Comparison of ENCODE assay signal across 23 mouse cellular contexts in the genomic region with DNA sequence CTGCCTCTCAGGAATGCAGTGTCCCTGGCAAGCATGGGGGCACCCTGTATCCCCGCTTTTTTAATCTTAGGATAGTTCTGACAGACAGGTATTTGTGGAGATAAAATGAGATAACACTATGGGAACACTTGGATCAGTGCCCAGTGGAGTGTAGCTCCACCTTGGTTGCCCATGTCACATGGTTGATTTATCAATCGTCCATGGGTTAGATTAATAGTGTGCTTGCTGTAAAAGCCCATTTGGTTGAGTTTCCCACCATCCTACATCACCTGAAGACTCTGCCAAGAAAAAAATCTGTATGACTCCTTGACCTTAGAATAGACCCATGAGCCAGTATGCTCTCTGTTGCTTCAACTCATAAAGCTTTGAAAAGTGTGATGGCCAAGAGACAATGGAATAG. TPM values are rescaled to one million over a fixed set of nuclear protein-coding genes. Genes with fewer than 3 reads are reported as not detected.
DNase-seq lines count a peak whose midpoint lies in the region; ATAC-seq and TF ChIP-seq lines count a peak whose summit lies in the region.
"Had no signal": no experiment of that assay in that cellular context is flagged by ENCODE, and none has a peak within 500 bp of the region (broad histone marks: within the 10 kb centered on the region; RNA-seq: fewer than 3 reads in every experiment).

No protein-coding gene starts in this region.

- 0 out of 2 replicates have a peak overlapping the region, but pooled peaks have one; percentile 3 for H3K27ac ChIP-seq in heart, embryonic 16.5 days (ENCODE audit: low read length)
- H3K27ac ChIP-seq in heart, embryonic 10.5 days: no peak overlapping the region
- no peak overlapping the region for H3K27ac ChIP-seq in intestine, embryonic 15.5 days
- H3K27ac ChIP-seq in intestine, embryonic 16.5 days (ENCODE audit: low read length): peak overlapping the region; percentile 18; the same call in 1 of the 2 replicates
- peak overlapping the region; percentile 62 for H3K27ac ChIP-seq in small intestine, adult 2 months (ENCODE audit: insufficient read depth, low read depth, low read length)
- H3K27ac ChIP-seq: embryonic facial prominence, embryonic 13.5 days; embryonic facial prominence, embryonic 15.5 days; forebrain, embryonic 10.5 days; forebrain, embryonic 12.5 days had no signal

- H3K9ac ChIP-seq in heart, embryonic 16.5 days (ENCODE audit: low read length): no peak overlapping the region
- H3K9ac ChIP-seq in intestine, embryonic 15.5 days: no peak overlapping the region
- H3K9ac ChIP-seq in intestine, embryonic 16.5 days (ENCODE audit: low read depth, low read length): no peak overlapping the region
- H3K9ac ChIP-seq: embryonic facial prominence, embryonic 13.5 days; embryonic facial prominence, embryonic 15.5 days; forebrain, embryonic 12.5 days had no signal

- no peaks in the 10 kb centered on the region for H3K27me3 ChIP-seq in heart, embryonic 16.5 days (ENCODE audit: control insufficient read depth, insufficient read depth, low read length)
- no peaks in the 10 kb centered on the region for H3K27me3 ChIP-seq in heart, embryonic 10.5 days (ENCODE audit: insufficient read depth, poor library complexity, severe bottlenecking)
- H3K27me3 ChIP-seq in intestine, embryonic 15.5 days (replicated peaks): no peaks in the 10 kb centered on the region
- H3K27me3 ChIP-seq in intestine, embryonic 16.5 days (replicated peaks; ENCODE audit: control insufficient read depth, insufficient read depth, low read length): no peaks in the 10 kb centered on the region
- H3K27me3 ChIP-seq in small intestine, adult 2 months (ENCODE audit: control insufficient read depth, insufficient read depth, low read length): no peaks in the 10 kb centered on the region
- H3K27me3 ChIP-seq: embryonic facial prominence, embryonic 13.5 days; embryonic facial prominence, embryonic 15.5 days; forebrain, embryonic 12.5 days had no signal

- H3K4me2 ChIP-seq in heart, embryonic 16.5 days (ENCODE audit: low read depth, low read length): no peak overlapping the region
- H3K4me2 ChIP-seq in intestine, embryonic 15.5 days (replicated peaks): no peak overlapping the region
- H3K4me2 ChIP-seq in intestine, embryonic 16.5 days (ENCODE audit: low read depth, low read length): peak overlapping the region; percentile 3; the same call in 1 of the 2 replicates
- H3K4me2 ChIP-seq: embryonic facial prominence, embryonic 13.5 days; embryonic facial prominence, embryonic 15.5 days; forebrain, embryonic 12.5 days had no signal

- no peak for TF ChIP-seq CTCF in small intestine, adult 2 months (IDR thresholded peaks at IDR 0.05; ENCODE audit: extremely low read depth, insufficient read length, insufficient replicate concordance, low read depth, low read length)

- H3K36me3 ChIP-seq in heart, embryonic 16.5 days (ENCODE audit: control insufficient read depth, insufficient read depth): no peaks in the 10 kb centered on the region
- no peaks in the 10 kb centered on the region for H3K36me3 ChIP-seq in heart, embryonic 10.5 days
- no peaks in the 10 kb centered on the region for H3K36me3 ChIP-seq in intestine, embryonic 15.5 days
- no peaks in the 10 kb centered on the region for H3K36me3 ChIP-seq in intestine, embryonic 16.5 days (ENCODE audit: control insufficient read depth, insufficient read depth, low read length)
- H3K36me3 ChIP-seq in small intestine, adult 2 months (ENCODE audit: control insufficient read depth, insufficient read depth, low read length): no peaks in the 10 kb centered on the region
- H3K36me3 ChIP-seq: embryonic facial prominence, embryonic 13.5 days; embryonic facial prominence, embryonic 15.5 days; forebrain, embryonic 10.5 days; forebrain, embryonic 12.5 days had no signal

- no peaks in the 10 kb centered on the region for H3K9me3 ChIP-seq in heart, embryonic 16.5 days (replicated peaks; ENCODE audit: control insufficient read depth, low read length)
- no peaks in the 10 kb centered on the region for H3K9me3 ChIP-seq in heart, embryonic 10.5 days
- no peaks in the 10 kb centered on the region for H3K9me3 ChIP-seq in intestine, embryonic 15.5 days
- H3K9me3 ChIP-seq in intestine, embryonic 16.5 days (ENCODE audit: control insufficient read depth, low read length): no peaks in the 10 kb centered on the region
- H3K9me3 ChIP-seq: embryonic facial prominence, embryonic 13.5 days; embryonic facial prominence, embryonic 15.5 days; forebrain, embryonic 10.5 days; forebrain, embryonic 12.5 days had no signal

- no peak for ATAC-seq in heart, embryonic 16.5 days (replicated peaks; ENCODE audit: extremely low read depth, insufficient read depth, low FRiP score)
- ATAC-seq in intestine, embryonic 15.5 days: peak; percentile 67
- peak; percentile 66 for ATAC-seq in intestine, embryonic 16.5 days
- ATAC-seq: forebrain, embryonic 14.5 days had no signal

- 58% methylated on average over 2 of the region's 2 CpGs for WGBS in heart, embryonic 16.5 days
- WGBS in heart, embryonic 10.5 days: 80% methylated on average over 2 of the region's 2 CpGs
- WGBS in intestine, embryonic 15.5 days: 64% methylated on average over 2 of the region's 2 CpGs
- WGBS in intestine, embryonic 16.5 days: 52% methylated on average over 2 of the region's 2 CpGs
- 38% methylated on average over 2 of the region's 2 CpGs for WGBS in small intestine, adult 2 months

- no peak overlapping the region for H3K4me3 ChIP-seq in heart, embryonic 16.5 days (ENCODE audit: low read length)
- H3K4me3 ChIP-seq in heart, embryonic 10.5 days: no peak overlapping the region
- no peak overlapping the region for H3K4me3 ChIP-seq in intestine, embryonic 15.5 days (replicated peaks)
- H3K4me3 ChIP-seq in intestine, embryonic 16.5 days (ENCODE audit: low read length): no peak overlapping the region
- no peak overlapping the region for H3K4me3 ChIP-seq in small intestine, adult 2 months (ENCODE audit: low read depth, low read length)
- H3K4me3 ChIP-seq: embryonic facial prominence, embryonic 13.5 days; embryonic facial prominence, embryonic 15.5 days; erythroblast, embryonic 14.5 days; forebrain, embryonic 10.5 days; forebrain, embryonic 12.5 days had no signal

- no peak for DNase-seq in heart, embryonic 10.5 days (ENCODE audit: low spot score)
- no peak for DNase-seq in retina, postnatal 1 day
- no peak for DNase-seq in retina, embryonic 14.5 days (ENCODE audit: low spot score)
- DNase-seq: adrenal gland, adult 2 months; adrenal gland, postnatal 10 days; adrenal gland, postnatal 25 days; cerebellum, adult 11 months; cerebellum, adult 18-20 months; cerebellum, adult 8-10 months; cerebellum, adult 9-11 months; cerebellum, postnatal 14 days; cerebellum, postnatal 36 days; embryo, embryonic 11 days had no signal

- no peak for TF ChIP-seq POLR2A in small intestine, adult 2 months (IDR thresholded peaks at IDR 0.05; ENCODE audit: low read depth, low read length)

- H3K4me1 ChIP-seq in heart, embryonic 16.5 days (ENCODE audit: control insufficient read depth, insufficient read depth, low read length): no peaks in the 10 kb centered on the region
- H3K4me1 ChIP-seq in heart, embryonic 10.5 days: no peaks in the 10 kb centered on the region
- H3K4me1 ChIP-seq in intestine, embryonic 15.5 days (replicated peaks): no peaks in the 10 kb centered on the region
- peaks cover 4% of the 10 kb centered on the region for H3K4me1 ChIP-seq in intestine, embryonic 16.5 days (ENCODE audit: control insufficient read depth, insufficient read depth, low read length)
- peaks cover 24% of the 10 kb centered on the region; the same call in 1 of the 2 replicates for H3K4me1 ChIP-seq in small intestine, adult 2 months (ENCODE audit: control insufficient read depth, insufficient read depth, insufficient read length, low read length)
- H3K4me1 ChIP-seq: embryonic facial prominence, embryonic 13.5 days; embryonic facial prominence, embryonic 15.5 days; forebrain, embryonic 10.5 days; forebrain, embryonic 12.5 days had no signal

RNA-seq across cellular contexts. Expression of a gene that starts 11.0 kb away (rescaled TPM):
- 5.0 and 5.3 TPM in 2 replicates for polyA plus RNA-seq in heart, embryonic 16.5 days (2015; fragmentation: Nextera tagmentation; extraction: Ambion mirVana)
- 0.23 and 0.28 TPM in 2 replicates for polyA plus RNA-seq in heart, embryonic 10.5 days (2016; fragmentation: Nextera tagmentation; extraction: Ambion mirVana)
- polyA plus RNA-seq in intestine, embryonic 15.5 days (2015; fragmentation: Nextera tagmentation; extraction: Ambion mirVana): 82.5 and 96.9 TPM in 2 replicates
- 135 and 144 TPM in 2 replicates for polyA plus RNA-seq in intestine, embryonic 16.5 days (2015; fragmentation: Nextera tagmentation; extraction: Ambion mirVana)
- polyA plus RNA-seq in small intestine, adult 2 months (2012; rRNA removed): 3.1 and 8.9 TPM in 2 replicates
- polyA plus RNA-seq: adrenal gland, adult 2 months; erythroblast, embryonic 14.5 days had no signal

RNA-seq across cellular contexts. Expression of a gene that starts 57.6 kb away (rescaled TPM):
- polyA plus RNA-seq in heart, embryonic 16.5 days (2015; fragmentation: Nextera tagmentation; extraction: Ambion mirVana): 1.1 TPM in 1 of 2 replicates, not detected in the other
- 0.49 TPM in 1 of 2 replicates, not detected in the other for polyA plus RNA-seq in heart, embryonic 10.5 days (2016; fragmentation: Nextera tagmentation; extraction: Ambion mirVana)
- polyA plus RNA-seq in intestine, embryonic 15.5 days (2015; fragmentation: Nextera tagmentation; extraction: Ambion mirVana): 0.39 and 0.43 TPM in 2 replicates
- polyA plus RNA-seq in intestine, embryonic 16.5 days (2015; fragmentation: Nextera tagmentation; extraction: Ambion mirVana): not detected in 2 replicates
- not detected in 2 replicates for polyA plus RNA-seq in small intestine, adult 2 months (2012; rRNA removed)
- polyA plus RNA-seq: adrenal gland, adult 2 months; embryonic facial prominence, embryonic 13.5 days; embryonic facial prominence, embryonic 15.5 days had no signal

Comparison
In these comparisons a context has a peak if more than half of its experiments do, and no peak if none do; other contexts are left out.
1. H3K27ac ChIP-seq: peak in heart, embryonic 16.5 days (single experiment), intestine, embryonic 16.5 days (single experiment) and small intestine, adult 2 months (single experiment); none in heart, embryonic 10.5 days (single experiment) and intestine, embryonic 15.5 days (single experiment).